Mouse (Mus musculus): ENCODE data around the gene Cyp2c23. TPM values are rescaled to one million over a fixed set of nuclear protein-coding genes. Genes with fewer than 3 reads are reported as not detected.

The Cyp2c23 gene
- polyA plus RNA-seq, 1 experiment from 2014 or later = not detected

Other genes starting within 250 kb of the Cyp2c23 start
- 0.09 and 0.23 TPM in 2 replicates for gene Abcc2, start 247.0 kb downstream of the Cyp2c23 start, polyA plus RNA-seq (2015; fragmentation: Nextera tagmentation; extraction: Ambion mirVana)
- gene Dnmbp, start 89.0 kb downstream of the Cyp2c23 start, polyA plus RNA-seq (2015; fragmentation: Nextera tagmentation; extraction: Ambion mirVana) = 8.5 and 11.1 TPM in 2 replicates
- 0.63 and 0.87 TPM in 2 replicates for gene Cpn1, start 42.7 kb downstream of the Cyp2c23 start, polyA plus RNA-seq (2015; fragmentation: Nextera tagmentation; extraction: Ambion mirVana)
- gene Erlin1, start 40.6 kb upstream of the Cyp2c23 start, polyA plus RNA-seq (2015; fragmentation: Nextera tagmentation; extraction: Ambion mirVana) = 14.0 and 16.9 TPM in 2 replicates
- gene Chuk, start 78.3 kb upstream of the Cyp2c23 start, polyA plus RNA-seq (2015; fragmentation: Nextera tagmentation; extraction: Ambion mirVana) = 26.7 and 28.4 TPM in 2 replicates
- 15.8 and 16.0 TPM in 2 replicates for gene Cwf19l1, start 106.7 kb upstream of the Cyp2c23 start, polyA plus RNA-seq (2015; fragmentation: Nextera tagmentation; extraction: Ambion mirVana)
- 53.0 and 53.5 TPM in 2 replicates for gene Bloc1s2, start 117.2 kb upstream of the Cyp2c23 start, polyA plus RNA-seq (2015; fragmentation: Nextera tagmentation; extraction: Ambion mirVana)
- not detected in 2 replicates for gene Pkd2l1, start 163.2 kb upstream of the Cyp2c23 start, polyA plus RNA-seq (2015; fragmentation: Nextera tagmentation; extraction: Ambion mirVana)
- 0.25 and 0.29 TPM in 2 replicates for gene Scd3, start 174.1 kb upstream of the Cyp2c23 start, polyA plus RNA-seq (2015; fragmentation: Nextera tagmentation; extraction: Ambion mirVana)